Mouse (Mus musculus): Measurements from ENCODE around the gene Nphs2.

DNA sequence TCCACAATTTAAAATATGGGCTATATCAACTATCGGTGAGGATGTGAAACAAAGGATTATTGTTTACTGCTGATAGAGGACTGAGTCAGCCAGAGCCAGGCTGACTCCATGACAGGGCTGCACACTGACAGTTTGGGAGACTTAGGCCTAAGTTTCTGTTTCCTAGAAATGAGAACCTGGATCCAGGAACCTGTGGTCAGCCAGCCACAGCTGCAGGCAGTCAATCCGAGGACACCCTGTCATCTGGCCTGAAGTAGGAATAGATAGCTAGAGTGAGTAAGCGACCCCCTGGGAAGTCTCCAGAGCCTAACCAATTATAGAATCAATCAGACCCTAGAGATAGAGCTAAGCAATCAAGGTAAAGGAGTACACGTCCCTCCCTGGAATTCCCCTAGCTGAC is 33.9 kb downstream of the Nphs2 start:
- TF ChIP-seq POLR2A (IDR thresholded peaks at IDR 0.05; ENCODE audit: borderline replicate concordance, control insufficient read depth, low read depth, low read length) = no peak
- no peak for TF ChIP-seq CTCF (IDR thresholded peaks at IDR 0.05; ENCODE audit: control insufficient read depth, insufficient read depth, low read length)

Measured in bone marrow, adult 2 months (tissue).